Mouse (Mus musculus) cerebellum, postnatal 36 days (tissue): Measurements from ENCODE around the gene Depdc5.
"Not testable (repeated sequence)": the region's sequence is repeated elsewhere in the genome, so short reads cannot be mapped to it uniquely, and the experiment has no call there.

Experiments used
- DNase-seq, 2 experiments: peaks; one replicate each; pipeline ENCODE4 v3.0.0; 2021 to 2022; ENCODE audit warnings: mixed read lengths in 2 of 2

Gene Depdc5

DNA sequence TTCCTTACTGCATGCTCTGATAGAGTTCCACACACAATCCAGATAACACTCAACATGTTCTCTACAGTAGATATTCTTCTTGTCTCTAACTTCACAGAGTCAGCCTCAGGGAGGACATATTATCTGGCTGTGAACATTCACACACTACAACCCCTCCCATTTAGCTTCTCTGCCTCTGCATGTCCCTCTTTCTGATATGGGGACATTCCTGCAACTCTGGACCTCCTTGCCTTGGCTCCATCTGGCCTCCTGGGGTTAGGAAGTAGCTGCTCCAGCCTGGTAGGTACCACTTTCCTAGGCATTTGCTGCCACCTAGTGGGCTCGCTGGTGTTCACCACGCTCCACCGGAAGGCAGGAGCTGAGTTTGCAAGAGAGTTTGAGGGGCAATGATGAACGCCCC is 169.6 kb downstream of the Depdc5 start:
- peak; percentile 82 for DNase-seq

GRCm38 (mm10) chr5:33033633-33034032 is 170.1 kb downstream of the Depdc5 start:
- DNase-seq: not testable (repeated sequence)

GRCm38 (mm10) chr5:33034100-33034499 is 170.6 kb downstream of the Depdc5 start:
- DNase-seq: no peak

GRCm38 (mm10) chr5:33034916-33035315 is 171.4 kb downstream of the Depdc5 start:
- no peak for DNase-seq

DNA sequence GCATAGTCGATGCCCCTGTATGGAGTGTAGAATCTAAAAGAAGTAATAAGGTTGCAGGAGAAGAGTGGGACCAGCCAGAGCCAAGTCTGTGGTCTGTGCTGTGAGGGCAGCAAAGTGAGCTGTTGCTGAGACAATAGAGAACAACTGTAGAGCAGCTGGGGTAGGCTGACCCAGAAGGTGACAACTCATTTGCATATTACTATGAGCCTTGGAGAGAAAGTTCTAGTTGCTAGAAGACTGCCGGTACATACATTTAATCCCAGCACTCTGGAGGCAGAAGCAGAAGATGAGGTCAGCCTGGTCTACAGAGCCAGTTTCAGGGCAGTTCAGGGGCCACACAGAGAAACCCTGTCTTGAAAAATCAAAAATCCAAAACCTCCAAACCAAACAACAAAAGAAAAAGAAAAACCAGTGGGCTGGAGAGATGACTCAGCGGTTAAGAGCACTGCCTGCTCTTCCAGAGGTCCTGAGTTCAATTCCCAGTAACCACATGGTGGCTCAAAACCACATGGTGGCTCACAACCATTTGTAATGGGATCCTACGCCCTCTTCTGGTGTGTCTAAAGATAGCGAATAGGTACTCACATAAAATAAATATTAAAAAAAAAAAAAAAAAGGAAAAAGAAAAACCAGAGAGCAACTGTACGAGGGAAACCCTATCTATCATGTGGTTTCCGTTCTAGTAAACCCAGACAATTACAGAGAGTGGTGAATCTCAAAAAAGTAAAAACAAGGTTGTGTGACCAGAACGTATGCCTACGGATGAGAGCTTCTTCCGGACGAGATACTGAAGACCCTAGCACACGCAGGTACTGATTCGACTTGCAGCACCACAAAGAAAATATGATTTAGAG is 175.4 kb downstream of the Depdc5 start:
- no peak for DNase-seq

DNA sequence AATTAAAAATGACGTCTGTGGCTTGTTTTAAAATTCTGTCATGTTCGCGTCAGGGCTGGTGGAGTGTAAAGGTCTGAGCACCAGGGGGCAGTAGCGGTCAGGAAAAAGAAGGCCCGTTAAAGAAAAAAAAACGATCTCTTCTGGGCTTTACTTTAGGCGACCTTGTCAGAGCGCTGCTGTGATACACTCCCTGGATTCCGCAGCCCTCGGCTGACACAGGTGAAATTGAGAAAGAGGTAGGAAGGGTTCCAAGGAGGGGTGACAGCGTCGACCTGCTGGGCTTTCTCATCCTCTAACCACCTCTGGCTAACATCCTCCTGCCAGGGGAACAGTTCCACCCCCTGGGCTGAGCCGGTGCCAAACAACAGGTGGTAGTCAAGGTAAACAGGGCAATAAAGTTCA is 176.0 kb downstream of the Depdc5 start:
- DNase-seq: peak; percentile 65 to 68

DNA sequence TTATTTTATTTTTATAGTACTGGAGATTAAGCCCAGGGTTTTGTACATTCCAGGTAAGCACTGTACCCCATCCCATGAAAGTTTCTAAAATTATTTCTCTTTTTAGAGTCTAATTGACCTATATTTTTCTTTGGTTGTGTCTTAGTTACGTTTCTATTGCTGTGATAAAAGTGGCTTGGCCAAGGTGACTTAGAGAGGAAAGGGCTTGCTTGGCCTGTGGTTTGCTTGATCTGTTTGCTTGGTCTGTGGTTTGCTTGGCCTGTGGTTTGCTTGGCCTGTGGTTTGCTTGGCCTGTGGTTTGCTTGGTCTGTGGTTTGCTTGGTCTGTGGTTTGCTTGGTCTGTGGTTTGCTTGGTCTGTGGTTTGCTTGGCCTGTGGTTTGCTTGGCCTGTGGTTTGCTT is 177.2 kb downstream of the Depdc5 start:
- DNase-seq: not testable (repeated sequence)

GRCm38 (mm10) chr5:33043397-33043796 is 179.9 kb downstream of the Depdc5 start:
- DNase-seq: no peak
